Mouse (Mus musculus) hindbrain, embryonic 10.5 days (tissue): ENCODE data around the gene Tmem130. TPM values are rescaled to one million over a fixed set of nuclear protein-coding genes. Genes with fewer than 3 reads are reported as not detected.
A peak's percentile ranks its signal among the peaks of the same experiment; 100 is the strongest.

Experiments
- DNase-seq: peaks from one replicate; pipeline ENCODE4 v3.0.0-alpha.2; 2017; ENCODE audit warnings: low spot score
- H3K27ac ChIP-seq: fragments of 300-500 bp; sonication (generic); 2 replicates; pipeline ENCODE4 v1.5.1; 2016; ENCODE audit warnings: mild to moderate bottlenecking, moderate library complexity
- H3K27me3 ChIP-seq: fragments of 300-500 bp; sonication (generic); 2 replicates; pipeline ENCODE4 v1.6.1; 2016; ENCODE audit warnings: mild to moderate bottlenecking; ENCODE audit not compliant: poor library complexity, insufficient read depth, severe bottlenecking
- H3K36me3 ChIP-seq: fragments of 300-500 bp; sonication (generic); 2 replicates; pipeline ENCODE4 v1.6.1; 2016; ENCODE audit warnings: mild to moderate bottlenecking, moderate library complexity
- H3K4me1 ChIP-seq: fragments of 300-500 bp; sonication (generic); replicated peaks from 2 replicates; pipeline ENCODE4 v1.6.1; 2016; ENCODE audit warnings: mild to moderate bottlenecking
- H3K4me3 ChIP-seq: fragments of 300-500 bp; sonication (generic); 2 replicates; pipeline ENCODE4 v1.5.1; 2016; ENCODE audit warnings: mild to moderate bottlenecking, moderate library complexity
- H3K9me3 ChIP-seq: fragments of 300-500 bp; sonication (generic); 2 replicates; pipeline ENCODE4 v1.6.1; 2016; ENCODE audit warnings: mild to moderate bottlenecking, moderate library complexity
- WGBS: fragments of 180-500 bp; shearing (Covaris S2); methylation state at CpG from one replicate; pipeline ENCODE4 v1.1.7; 2016; 5-methylcytosine and 5-hydroxymethylcytosine counted together
- polyA plus RNA-seq: library from polyadenylated mRNA; unstranded; fragments of >200 nt; fragmentation: Nextera tagmentation; extraction: Ambion mirVana; gene quantifications from 2 replicates; pipeline ENCODE4 v1.2.1, GENCODE M21; 2016

The Tmem130 gene
- 1.6 and 13.8 TPM in 2 replicates for polyA plus RNA-seq

GRCm38 (mm10) chr5:144761161-144761868, at the start of gene Tmem130:
Gene Tmem130 (minus strand): TSS chr5:144761818.
- no peaks in the 10 kb centered on the region for H3K9me3 ChIP-seq
- peaks cover 35% of the 10 kb centered on the region for H3K27me3 ChIP-seq
- H3K4me1 ChIP-seq = peaks cover 29% of the 10 kb centered on the region
- peak within 1 kb of the TSS; percentile 59 for H3K27ac ChIP-seq
- H3K36me3 ChIP-seq = no peaks in the 10 kb centered on the region
- H3K4me3 ChIP-seq = peak within 1 kb of the TSS; percentile 54
- DNase-seq = peak; percentile 31
- 2% methylated on average over 38 of the region's 38 CpGs for WGBS

DNA sequence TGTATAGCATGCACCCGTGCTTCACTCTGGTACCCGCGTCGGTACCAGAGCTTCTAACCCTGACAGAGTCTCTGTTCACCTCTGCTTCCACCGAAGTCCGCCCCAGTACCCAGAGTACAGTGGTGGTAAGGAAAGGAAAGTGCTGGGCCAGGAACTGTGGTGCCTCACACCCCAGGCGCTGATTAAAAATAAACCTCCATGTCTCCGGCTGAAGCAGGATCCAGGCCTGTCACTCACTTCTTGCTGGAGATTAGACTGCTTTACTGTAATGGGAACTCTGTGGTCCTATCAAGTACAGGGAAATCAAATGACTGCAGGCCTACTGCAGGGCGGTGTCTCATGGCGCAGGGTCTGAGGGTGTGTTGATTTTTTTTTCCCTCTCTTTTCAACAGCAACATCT, 45.3 kb upstream of the Tmem130 start:
- no peaks in the 10 kb centered on the region for H3K4me1 ChIP-seq
- H3K4me3 ChIP-seq = no peak overlapping the region
- no peaks in the 10 kb centered on the region; the same call in 1 of the 2 replicates for H3K9me3 ChIP-seq
- DNase-seq = no peak
- no peaks in the 10 kb centered on the region for H3K27me3 ChIP-seq
- H3K27ac ChIP-seq = no peak overlapping the region
- 97% methylated on average over 10 of the region's 10 CpGs for WGBS
- peaks cover 100% of the 10 kb centered on the region for H3K36me3 ChIP-seq

DNA sequence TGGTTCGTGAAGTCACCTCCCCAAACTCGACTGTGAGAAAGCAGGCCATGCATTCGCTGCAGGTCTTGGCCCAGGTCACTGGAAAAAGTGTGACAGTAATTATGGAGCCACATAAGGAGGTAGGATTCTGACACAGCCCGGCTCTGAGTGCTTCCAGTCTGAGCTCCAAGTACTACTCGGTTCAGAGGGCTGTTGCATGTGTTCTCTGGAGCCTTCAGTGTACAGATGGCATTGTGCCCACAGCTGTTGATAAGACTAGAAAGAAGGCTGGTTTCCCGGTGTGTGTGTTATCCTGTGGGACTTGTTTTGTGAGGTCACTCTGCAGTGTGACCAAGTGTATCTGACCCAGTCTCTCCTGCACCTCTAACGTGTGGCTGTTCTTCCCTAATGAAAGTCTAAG, 42.6 kb upstream of the Tmem130 start:
- no peak for DNase-seq
- H3K36me3 ChIP-seq = peaks cover 100% of the 10 kb centered on the region
- no peak overlapping the region for H3K27ac ChIP-seq
- H3K4me3 ChIP-seq = no peak overlapping the region
- no peaks in the 10 kb centered on the region; the same call in 1 of the 2 replicates for H3K9me3 ChIP-seq
- H3K4me1 ChIP-seq = no peaks in the 10 kb centered on the region
- no peaks in the 10 kb centered on the region for H3K27me3 ChIP-seq
- WGBS = 92% methylated on average over 7 of the region's 7 CpGs

DNA sequence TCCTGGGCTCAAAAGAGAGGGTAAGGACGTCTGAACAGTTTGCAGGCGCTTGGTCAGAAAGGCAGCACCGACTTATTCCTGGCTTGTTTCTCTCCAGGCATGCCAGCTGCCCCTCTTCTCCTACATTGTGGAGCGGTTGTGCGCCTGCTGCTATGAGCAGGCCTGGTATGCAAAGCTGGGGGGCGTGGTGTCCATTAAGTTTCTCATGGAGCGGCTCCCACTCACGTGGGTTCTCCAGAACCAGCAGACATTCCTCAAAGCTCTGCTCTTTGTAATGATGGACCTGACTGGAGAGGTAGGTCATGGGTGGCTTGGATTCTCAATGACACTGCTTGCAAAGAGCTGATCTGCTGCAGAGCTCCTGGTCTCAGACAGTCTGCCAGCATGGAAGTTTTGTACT, 41.4 kb upstream of the Tmem130 start:
- no peak overlapping the region for H3K27ac ChIP-seq
- no peaks in the 10 kb centered on the region for H3K27me3 ChIP-seq
- 95% methylated on average over 8 of the region's 8 CpGs for WGBS
- no peaks in the 10 kb centered on the region for H3K9me3 ChIP-seq
- H3K36me3 ChIP-seq = peaks cover 100% of the 10 kb centered on the region
- no peak for DNase-seq
- no peak overlapping the region for H3K4me3 ChIP-seq
- no peaks in the 10 kb centered on the region for H3K4me1 ChIP-seq

DNA sequence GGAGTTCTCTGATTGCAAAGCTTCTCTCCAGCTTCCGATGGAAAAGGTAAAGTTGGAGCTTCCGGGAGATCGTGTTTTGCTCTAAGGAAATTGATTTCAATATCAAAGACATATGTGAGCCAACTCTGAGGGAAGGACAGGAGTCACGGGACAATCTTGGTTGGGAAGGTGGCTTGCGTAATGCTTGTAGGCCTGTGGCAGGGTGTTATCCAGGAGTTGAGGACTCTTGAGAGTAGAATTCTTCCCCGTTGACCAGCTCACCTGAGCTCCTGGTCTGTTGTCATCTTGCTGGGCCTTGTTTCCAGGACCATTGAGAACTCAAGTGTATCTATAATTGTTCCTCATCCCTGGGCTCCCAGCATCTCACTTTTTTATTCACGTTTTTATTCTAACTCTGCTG, 35.5 kb upstream of the Tmem130 start:
- no peaks in the 10 kb centered on the region for H3K4me1 ChIP-seq
- H3K9me3 ChIP-seq = no peaks in the 10 kb centered on the region
- no peak overlapping the region for H3K4me3 ChIP-seq
- H3K27ac ChIP-seq = no peak overlapping the region
- WGBS = 93% methylated on average over 7 of the region's 7 CpGs
- peaks cover 100% of the 10 kb centered on the region for H3K36me3 ChIP-seq
- DNase-seq = no peak
- no peaks in the 10 kb centered on the region for H3K27me3 ChIP-seq

GRCm38 (mm10) chr5:144794687-144795086, 33.1 kb upstream of the Tmem130 start:
- Histone ChIP-seq H3K4me1 (no peaks in the 10 kb centered on the region), H3K4me3 (no peak overlapping the region), H3K9me3 (no peaks in the 10 kb centered on the region), H3K27ac (no peak overlapping the region), H3K36me3 (peaks cover 100% of the 10 kb centered on the region), H3K27me3 (no peaks in the 10 kb centered on the region)
- WGBS = 82% methylated on average over 6 of the region's 6 CpGs
- peak; percentile 16 for DNase-seq

DNA sequence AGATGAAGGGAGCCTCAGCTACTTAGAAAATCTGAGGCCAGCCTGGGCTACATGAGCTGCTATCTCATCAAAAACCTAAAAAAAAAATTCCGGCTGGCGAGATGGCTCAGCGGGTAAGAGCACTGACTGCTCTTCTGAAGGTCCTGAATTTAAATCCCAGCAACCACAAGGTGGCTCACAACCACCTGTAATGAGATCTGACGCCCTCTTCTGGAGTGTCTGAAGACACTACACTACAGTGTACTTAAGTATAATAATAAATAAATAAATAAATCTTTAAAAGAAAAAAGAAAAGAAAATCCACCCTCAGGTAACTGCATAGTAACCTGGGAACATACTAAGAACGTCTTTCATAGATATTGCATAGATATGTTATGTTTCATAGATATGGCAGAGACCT, 31.8 kb upstream of the Tmem130 start:
- Histone ChIP-seq H3K9me3 (no peaks in the 10 kb centered on the region), H3K4me3 (no peak overlapping the region), H3K4me1 (no peaks in the 10 kb centered on the region), H3K27ac (no peak overlapping the region), H3K27me3 (no peaks in the 10 kb centered on the region), H3K36me3 (peaks cover 100% of the 10 kb centered on the region)
- DNase-seq = no peak
- WGBS = 86% methylated on average over 5 of the region's 5 CpGs

GRCm38 (mm10) chr5:144786464-144786863, 24.8 kb upstream of the Tmem130 start:
- Histone ChIP-seq H3K4me1 (no peaks in the 10 kb centered on the region), H3K4me3 (no peak overlapping the region), H3K9me3 (no peaks in the 10 kb centered on the region), H3K27me3 (no peaks in the 10 kb centered on the region), H3K27ac (no peak overlapping the region), H3K36me3 (peaks cover 100% of the 10 kb centered on the region)
- 97% methylated on average over 18 of the region's 18 CpGs for WGBS
- no peak for DNase-seq

GRCm38 (mm10) chr5:144780654-144781053, 19.0 kb upstream of the Tmem130 start:
- WGBS = 78% methylated on average over 8 of the region's 8 CpGs
- no peaks in the 10 kb centered on the region for H3K9me3 ChIP-seq
- H3K27me3 ChIP-seq = no peaks in the 10 kb centered on the region
- H3K27ac ChIP-seq = no peak overlapping the region
- H3K4me3 ChIP-seq = no peak overlapping the region
- no peaks in the 10 kb centered on the region for H3K4me1 ChIP-seq
- no peak for DNase-seq
- peaks cover 100% of the 10 kb centered on the region for H3K36me3 ChIP-seq

GRCm38 (mm10) chr5:144773231-144773630, 11.6 kb upstream of the Tmem130 start:
- peaks cover 12% of the 10 kb centered on the region for H3K4me1 ChIP-seq
- H3K27me3 ChIP-seq = no peaks in the 10 kb centered on the region
- H3K27ac ChIP-seq = no peak overlapping the region
- 91% methylated on average over 6 of the region's 6 CpGs for WGBS
- H3K4me3 ChIP-seq = no peak overlapping the region
- DNase-seq = no peak
- no peaks in the 10 kb centered on the region for H3K9me3 ChIP-seq
- peaks cover 78% of the 10 kb centered on the region for H3K36me3 ChIP-seq

DNA sequence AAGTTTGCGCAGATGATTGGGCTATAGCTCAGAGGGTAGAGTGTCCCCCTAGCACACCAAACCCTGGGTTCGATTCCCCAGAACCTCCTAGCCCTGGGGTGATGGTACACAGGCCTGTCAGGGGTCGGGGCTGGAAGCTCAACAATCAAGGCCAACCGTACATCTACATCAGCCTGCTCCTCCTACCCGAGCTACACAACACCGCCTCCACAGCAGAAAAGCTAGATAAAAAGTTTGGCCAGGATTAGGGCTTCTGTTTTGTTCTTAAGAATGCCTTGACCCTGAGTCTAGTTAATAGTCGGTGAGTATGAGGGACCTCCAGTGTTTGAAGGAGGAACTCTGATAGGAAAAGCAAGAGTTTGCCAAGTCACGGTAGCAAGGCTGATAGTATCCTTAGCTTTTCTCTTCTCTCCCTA, 7.5 kb upstream of the Tmem130 start:
- peak overlapping the region; percentile 100 for H3K27ac ChIP-seq
- peaks cover 12% of the 10 kb centered on the region for H3K4me1 ChIP-seq
- H3K36me3 ChIP-seq = peaks cover 38% of the 10 kb centered on the region
- no peaks in the 10 kb centered on the region for H3K9me3 ChIP-seq
- no peak for DNase-seq
- WGBS = 43% methylated on average over 8 of the region's 8 CpGs
- peak overlapping the region; percentile 89 for H3K4me3 ChIP-seq
- no peaks in the 10 kb centered on the region for H3K27me3 ChIP-seq

GRCm38 (mm10) chr5:144767911-144768841, 6.6 kb upstream of the Tmem130 start:
- H3K27ac ChIP-seq = peak overlapping the region; percentile 100
- no peaks in the 10 kb centered on the region for H3K9me3 ChIP-seq
- H3K27me3 ChIP-seq = no peaks in the 10 kb centered on the region
- under 1% methylated on average over 92 of the region's 92 CpGs for WGBS
- H3K36me3 ChIP-seq = peaks cover 29% of the 10 kb centered on the region
- peaks cover 12% of the 10 kb centered on the region for H3K4me1 ChIP-seq
- peak overlapping the region; percentile 89 for H3K4me3 ChIP-seq
- peak; percentile 88 for DNase-seq
